Mouse (Mus musculus): ENCODE measurements around the gene Nubp2. TPM values are rescaled to one million over a fixed set of nuclear protein-coding genes. Genes with fewer than 3 reads are reported as not detected.

Nubp2 gene
- total and polyA plus RNA-seq, 3 experiments, result 70.9 to 124 (median 89.1) TPM

DNA sequence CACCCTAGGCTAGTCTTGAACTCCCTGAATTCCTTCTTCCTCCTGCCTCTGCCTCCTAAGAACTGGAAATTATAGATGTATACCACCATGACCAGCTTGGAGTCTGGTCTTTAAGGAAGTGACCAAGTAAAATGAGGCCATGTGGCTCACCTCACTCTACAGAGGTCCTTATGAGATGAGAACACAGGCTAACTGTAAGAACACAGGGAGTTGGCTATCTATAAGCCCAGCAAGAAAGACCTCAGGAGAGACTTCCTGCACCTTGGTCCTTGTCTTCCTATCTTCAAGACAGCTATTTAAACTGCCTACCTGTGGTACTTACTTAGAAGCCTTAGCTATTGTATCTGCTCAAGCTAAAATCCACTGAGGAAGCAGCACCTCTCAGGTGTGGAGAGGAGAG is 27.8 kb upstream of the Nubp2 start:
- DNase-seq (ENCODE audit: extremely low read depth), result no peak
- Histone ChIP-seq H3K79me2 (replicated peaks; ENCODE audit: control insufficient read depth, extremely low read depth, insufficient read depth, poor library complexity, severe bottlenecking) (no peaks in the 10 kb centered on the region), H3K4me2 (ENCODE audit: insufficient read depth, low read depth, poor library complexity, severe bottlenecking) (no peak overlapping the region), H3K27ac (ENCODE audit: insufficient read depth, low read depth) (no peak overlapping the region), H3K27me3 (replicated peaks) (no peaks in the 10 kb centered on the region), H3K36me3 (replicated peaks in 1 of 2; ENCODE audit: control insufficient read depth in 1 of 2, insufficient read depth in 1 of 2, low read length in 1 of 2) (peaks cover 80 to 99% of the 10 kb centered on the region in 2 experiments), H3K9me3 (replicated peaks; ENCODE audit: low read length) (no peaks in the 10 kb centered on the region), H3K9ac (ENCODE audit: insufficient read depth, low read depth) (no peak overlapping the region), H3K4me3 (replicated peaks in 1 of 3; ENCODE audit: low read depth in 2 of 3, low read length in 2 of 3, poor library complexity in 1 of 3) (no peak overlapping the region), H3K4me1 (ENCODE audit: control insufficient read depth in 1 of 2, insufficient read depth in 2 of 2) (no peaks in the 10 kb centered on the region)
- dilution Hi-C loops (cut with MboI; ENCODE audit: extremely low pct_ligation_motif_present, extremely low pct_unique_long_range_greater_than_20kb, low sequenced_read_pairs) (no loop called here), in situ Hi-C loops (cut with MboI; ENCODE audit: low pct_ligation_motif_present, low pct_unique_long_range_greater_than_20kb, low sequenced_read_pairs) (no loop called here)
- TF ChIP-seq MAZ (IDR thresholded peaks at IDR 0.05; ENCODE audit: low read depth, low read length) (no peak), ELF1 (IDR thresholded peaks at IDR 0.05; ENCODE audit: low read depth, low read length) (no peak), BHLHE40 (IDR thresholded peaks at IDR 0.05; ENCODE audit: low read depth, low read length) (no peak), CHD1 (IDR thresholded peaks at IDR 0.05; ENCODE audit: low read depth, low read length) (no peak)

DNA sequence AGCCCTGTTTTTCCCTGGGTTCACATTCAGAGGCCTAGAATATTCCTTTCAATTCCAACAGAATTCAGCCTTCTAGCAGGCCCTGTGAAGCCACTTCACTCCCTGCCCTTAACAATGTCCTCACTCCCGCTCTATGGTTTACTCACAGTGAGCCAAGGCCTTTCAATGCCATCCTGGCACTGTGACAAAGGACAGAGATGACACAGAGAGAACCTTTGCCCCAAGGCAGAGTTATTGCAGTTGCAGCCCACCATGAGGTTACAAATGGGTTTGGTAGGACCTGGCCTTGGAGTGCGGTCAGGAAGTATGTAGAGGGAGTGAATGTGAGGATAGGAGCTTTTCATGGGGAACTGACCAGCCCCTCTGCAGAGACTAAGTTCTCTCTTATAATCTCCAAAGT is 21.4 kb upstream of the Nubp2 start:
- TF ChIP-seq CTCF (conservative IDR thresholded peaks at IDR 0.05 in 1 of 2, IDR thresholded peaks at IDR 0.05 in 1 of 2; ENCODE audit: low read depth in 2 of 2, low read length in 2 of 2) (no peak), ELF1 (IDR thresholded peaks at IDR 0.05; ENCODE audit: low read depth, low read length) (no peak), POLR2AphosphoS2 (IDR thresholded peaks at IDR 0.05; ENCODE audit: low read depth, low read length) (no peak), CHD1 (IDR thresholded peaks at IDR 0.05; ENCODE audit: low read depth, low read length) (no peak), ETS1 (conservative IDR thresholded peaks at IDR 0.05; ENCODE audit: low read depth, low read length) (no peak), NRF1 (IDR thresholded peaks at IDR 0.05; ENCODE audit: low read depth, low read length) (no peak), JUND (conservative IDR thresholded peaks at IDR 0.05; ENCODE audit: low read depth, low read length) (no peak), NELFE (IDR thresholded peaks at IDR 0.05; ENCODE audit: low read depth, low read length) (no peak), MYC (IDR thresholded peaks at IDR 0.05; ENCODE audit: low read depth, low read length) (no peak), SMC3 (IDR thresholded peaks at IDR 0.05; ENCODE audit: low read depth, low read length) (no peak), GABPA (IDR thresholded peaks at IDR 0.05; ENCODE audit: insufficient replicate concordance, low read depth, low read length) (no peak), POLR2A (IDR thresholded peaks at IDR 0.05; ENCODE audit: low read depth, low read length) (no peak), ZMIZ1 (IDR thresholded peaks at IDR 0.05; ENCODE audit: low read depth, low read length) (no peak), CHD2 (IDR thresholded peaks at IDR 0.05; ENCODE audit: low read length) (no peak), TCF12 (IDR thresholded peaks at IDR 0.05; ENCODE audit: low read depth, low read length) (no peak)
- Histone ChIP-seq H3K4me3 (replicated peaks in 1 of 3; ENCODE audit: low read depth in 2 of 3, low read length in 2 of 3, poor library complexity in 1 of 3) (no peak overlapping the region), H3K4me1 (ENCODE audit: control insufficient read depth in 1 of 2, insufficient read depth in 2 of 2) (no peaks in the 10 kb centered on the region), H3K4me2 (ENCODE audit: insufficient read depth, low read depth, poor library complexity, severe bottlenecking) (no peak overlapping the region), H3K9ac (ENCODE audit: insufficient read depth, low read depth) (no peak overlapping the region), H3K27ac (ENCODE audit: insufficient read depth, low read depth) (no peak overlapping the region), H3K9me3 (replicated peaks; ENCODE audit: low read length) (no peaks in the 10 kb centered on the region), H3K79me2 (replicated peaks; ENCODE audit: control insufficient read depth, extremely low read depth, insufficient read depth, poor library complexity, severe bottlenecking) (no peaks in the 10 kb centered on the region), H3K27me3 (replicated peaks) (no peaks in the 10 kb centered on the region), H3K36me3 (replicated peaks in 1 of 2; ENCODE audit: control insufficient read depth in 1 of 2, insufficient read depth in 1 of 2, low read length in 1 of 2) (peaks cover 88 to 100% of the 10 kb centered on the region in 2 experiments)
- in situ Hi-C loops (cut with MboI; ENCODE audit: low pct_ligation_motif_present, low pct_unique_long_range_greater_than_20kb, low sequenced_read_pairs), result no loop called here
- DNase-seq (ENCODE audit: extremely low read depth), result no peak
- dilution Hi-C loops (cut with MboI; ENCODE audit: extremely low pct_ligation_motif_present, extremely low pct_unique_long_range_greater_than_20kb, low sequenced_read_pairs), result no loop called here
